Mouse (Mus musculus) retina, embryonic 14.5 days (tissue): Measurements from ENCODE around the gene Odf2.

ENCODE experiments used
- DNase-seq: peaks from one replicate; pipeline ENCODE4 v3.0.0-alpha.2; 2015; ENCODE audit warnings: low spot score

Odf2 gene

GRCm38 (mm10) chr2:29889066-29889944, at the start of gene Odf2:
TSS of gene Odf2 (plus strand) at chr2:29889221.
- DNase-seq = peak; percentile 100

- DNase-seq = peak; percentile 45
Observed at GRCm38 (mm10) chr2:29839460-29839859, 49.6 kb upstream of the Odf2 start.

GRCm38 (mm10) chr2:29843231-29844105, 45.6 kb upstream of the Odf2 start:
- DNase-seq = no peak

- DNase-seq = no peak
Observed at GRCm38 (mm10) chr2:29844115-29844514, 44.9 kb upstream of the Odf2 start.

- DNase-seq = no peak
Observed at GRCm38 (mm10) chr2:29844661-29845060, 44.4 kb upstream of the Odf2 start.

GRCm38 (mm10) chr2:29845636-29846035, 43.4 kb upstream of the Odf2 start:
- peak; percentile 34 for DNase-seq

- peak; percentile 57 for DNase-seq
Observed at GRCm38 (mm10) chr2:29846061-29846853, 42.8 kb upstream of the Odf2 start.

GRCm38 (mm10) chr2:29846911-29847310, 42.1 kb upstream of the Odf2 start:
- DNase-seq = no peak

- no peak for DNase-seq
Observed at GRCm38 (mm10) chr2:29849041-29849440, 40.0 kb upstream of the Odf2 start.

- DNase-seq = no peak
Observed at GRCm38 (mm10) chr2:29849841-29850480, 39.1 kb upstream of the Odf2 start.

GRCm38 (mm10) chr2:29852957-29853485, 36.0 kb upstream of the Odf2 start:
- no peak for DNase-seq

GRCm38 (mm10) chr2:29853736-29854135, 35.3 kb upstream of the Odf2 start:
- no peak for DNase-seq

GRCm38 (mm10) chr2:29855585-29856210, 33.3 kb upstream of the Odf2 start:
- no peak for DNase-seq

GRCm38 (mm10) chr2:29856451-29857260, 32.4 kb upstream of the Odf2 start:
- peak; percentile 51 for DNase-seq

GRCm38 (mm10) chr2:29857341-29857740, 31.7 kb upstream of the Odf2 start:
- no peak for DNase-seq

- DNase-seq = no peak
Observed at GRCm38 (mm10) chr2:29857967-29858366, 31.1 kb upstream of the Odf2 start.

- peak; percentile 80 for DNase-seq
Observed at GRCm38 (mm10) chr2:29858748-29859473, 30.1 kb upstream of the Odf2 start.

- DNase-seq = no peak
Observed at GRCm38 (mm10) chr2:29865125-29865524, 23.9 kb upstream of the Odf2 start.

- peak; percentile 91 for DNase-seq
Observed at GRCm38 (mm10) chr2:29868949-29869645, 19.9 kb upstream of the Odf2 start, which contains the start of gene Cercam. TSS of gene Cercam (plus strand) at chr2:29869164.
